Mouse (Mus musculus): Measurements from ENCODE around the gene Gm15056.

The Gm15056 gene

DNA sequence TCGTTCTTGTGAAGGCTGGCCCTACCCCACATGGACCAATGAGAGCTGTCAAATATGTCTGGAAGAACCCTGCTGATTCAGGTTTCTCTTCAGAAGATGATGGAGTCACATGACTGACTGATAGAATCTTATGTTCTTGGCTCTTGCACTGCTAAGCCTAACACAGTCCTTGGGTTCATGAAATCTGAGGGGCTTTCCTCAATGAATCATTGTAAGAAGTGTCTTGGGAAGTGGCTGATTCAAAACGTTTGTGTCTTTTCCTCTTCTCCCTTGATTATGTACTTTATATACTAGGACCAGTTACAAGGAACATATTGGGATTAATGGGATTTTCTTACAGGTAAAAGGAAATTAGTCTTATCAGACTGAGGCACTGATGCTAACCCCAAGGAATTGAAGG, at the start of gene Gm15056:
Gene Gm15056, minus strand, starts transcription at position 101 of the 400 bp plus-strand sequence.
- no peak for DNase-seq (ENCODE audit: low spot score)

DNA sequence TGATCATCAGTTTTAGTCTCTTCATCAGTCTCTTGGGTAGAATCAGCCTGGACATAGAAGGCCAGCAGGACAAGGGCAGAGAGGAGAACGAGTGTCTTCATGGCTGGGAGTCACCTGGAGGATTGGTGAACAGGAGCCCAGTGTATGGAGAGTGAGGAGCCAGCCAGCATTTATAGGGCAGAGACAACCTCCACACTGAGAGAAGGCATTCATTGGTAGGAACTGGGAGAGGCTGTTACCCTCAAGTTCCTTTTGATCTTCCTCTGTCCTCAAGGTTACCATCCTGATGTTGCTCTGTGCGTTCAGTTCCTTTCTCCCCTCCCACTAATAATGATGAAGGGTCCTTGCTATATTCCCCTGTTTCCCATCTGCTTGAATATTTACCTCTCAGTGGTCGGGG, 42.2 kb upstream of the Gm15056 start, which contains the start of gene AY761185:
Gene AY761185, minus strand, starts transcription at position 101 of the 400 bp plus-strand sequence.
- DNase-seq (ENCODE audit: low spot score) = no peak

DNA sequence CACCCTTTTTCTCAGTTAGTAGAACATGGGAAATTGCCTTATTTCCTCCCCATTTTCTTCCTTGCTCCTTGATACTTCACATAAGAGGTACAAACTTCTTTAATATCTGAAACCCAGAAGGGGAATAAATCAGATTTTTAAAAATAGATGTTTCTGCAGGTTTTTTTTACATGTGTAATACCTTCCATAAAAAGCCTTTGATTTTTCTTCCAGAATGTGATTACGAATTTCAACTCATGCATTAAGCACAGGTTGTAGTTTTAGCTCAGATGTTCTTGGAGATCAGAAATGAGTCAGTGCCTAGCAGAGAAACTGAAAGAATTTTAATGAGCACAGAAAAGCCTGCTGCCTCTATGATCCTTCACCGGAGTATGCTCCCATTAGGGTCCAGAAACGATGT, 19.5 kb upstream of the Gm15056 start, which contains the start of gene Gm6040:
Gene Gm6040, minus strand, starts transcription at position 101 of the 400 bp plus-strand sequence.
- DNase-seq (ENCODE audit: low spot score) = no peak

DNA sequence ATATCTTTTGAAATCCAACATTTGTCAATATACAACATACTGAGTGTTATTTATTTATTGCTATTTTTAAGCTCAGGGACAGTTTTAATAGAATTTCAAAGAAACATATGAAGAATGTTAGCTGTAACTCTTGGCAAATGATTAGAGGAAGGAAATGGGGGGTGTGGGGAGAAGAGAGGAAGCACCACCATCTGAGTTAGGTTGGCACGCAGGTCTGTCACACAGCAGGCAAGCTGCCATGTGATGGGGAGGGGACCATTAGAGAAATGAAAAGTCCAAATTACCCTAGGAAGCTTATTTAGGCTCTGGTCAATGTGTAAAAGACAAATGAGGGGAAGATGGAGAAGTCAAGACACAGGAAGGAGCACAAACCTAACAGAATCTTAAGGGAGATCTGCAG, 9.9 kb upstream of the Gm15056 start:
- no peak for DNase-seq (ENCODE audit: low spot score)

DNA sequence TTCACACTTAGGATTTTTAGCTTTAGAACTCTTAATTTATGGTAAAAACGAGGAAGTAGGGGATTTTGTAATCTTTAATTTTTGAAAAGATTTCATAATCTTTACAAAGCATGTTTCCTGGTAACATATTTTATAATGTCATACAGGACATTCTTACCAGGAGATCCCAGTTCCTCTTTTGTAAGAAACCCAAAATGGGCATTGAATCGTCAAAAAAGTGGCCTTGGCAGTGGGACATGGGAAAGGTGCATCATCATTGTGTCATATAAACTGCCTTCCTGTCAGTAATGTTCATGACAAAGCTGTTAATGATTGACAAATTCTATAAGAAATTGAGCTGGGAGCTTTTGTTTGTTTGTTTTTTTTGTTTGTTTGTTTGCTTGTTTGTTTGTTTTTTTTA, 5.8 kb upstream of the Gm15056 start:
- no peak for DNase-seq (ENCODE audit: low spot score)

DNA sequence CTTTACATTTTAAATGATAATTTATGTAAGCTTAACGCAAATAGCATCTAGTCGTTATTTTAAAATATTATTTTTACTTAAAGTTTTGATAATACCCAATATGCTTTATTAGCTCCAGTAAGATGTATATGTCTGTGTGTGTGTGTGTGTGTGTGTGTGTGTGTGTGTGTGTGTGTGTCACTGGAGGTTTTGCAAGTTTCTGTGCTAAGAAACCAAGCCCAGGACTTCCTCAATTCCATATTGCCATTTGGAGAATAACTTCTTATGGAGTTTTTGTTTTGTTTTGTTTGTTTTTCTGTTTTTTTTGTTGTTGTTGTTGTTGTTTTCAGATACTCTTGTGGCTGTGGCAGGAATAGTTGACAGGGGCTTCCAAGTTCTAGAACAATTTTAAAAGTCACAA, 4.7 kb upstream of the Gm15056 start:
- DNase-seq (ENCODE audit: low spot score) = no peak

DNA sequence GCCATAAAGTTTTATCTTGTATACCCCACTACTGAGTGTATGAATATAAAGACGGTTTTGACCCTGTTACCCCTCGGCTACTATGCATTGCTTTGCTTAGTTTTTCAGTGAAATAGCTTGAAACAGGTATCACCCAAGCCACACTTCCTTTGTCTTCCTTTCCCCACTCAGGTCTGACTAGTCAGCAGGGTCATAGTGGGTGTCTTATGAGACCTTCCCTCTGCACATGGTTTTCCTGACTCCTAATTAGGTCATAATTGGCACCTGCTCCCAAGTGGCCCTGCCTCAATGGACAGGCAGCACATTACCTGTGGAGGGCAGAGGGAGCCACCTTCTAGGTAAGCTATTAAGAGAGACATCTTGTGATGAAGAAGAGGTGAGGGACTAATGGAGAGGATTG, 10.1 kb downstream of the Gm15056 start, which contains the start of gene Defb33:
Gene Defb33, plus strand, starts transcription at position 301 of the 400 bp plus-strand sequence.
- no peak for DNase-seq (ENCODE audit: low spot score)

DNA sequence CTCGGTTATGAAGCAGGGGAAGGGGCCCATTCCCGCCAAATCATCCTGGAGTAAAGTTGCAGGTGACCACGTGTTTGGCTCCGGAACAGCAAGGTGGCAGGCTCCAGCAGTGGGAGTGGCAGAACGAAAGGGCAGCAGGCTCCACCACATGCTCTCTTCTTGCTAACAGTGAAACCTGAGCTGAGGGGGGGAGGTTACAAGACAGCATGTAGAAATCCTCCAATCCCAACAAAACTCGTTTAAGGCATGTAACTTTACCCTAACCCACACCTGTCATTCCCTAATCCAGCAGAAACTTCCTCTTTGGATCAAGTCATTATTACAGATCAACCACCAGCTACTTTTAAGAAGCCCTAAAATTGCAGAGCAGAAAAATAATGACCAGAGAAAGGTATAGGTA, 27.8 kb downstream of the Gm15056 start:
- no peak for DNase-seq (ENCODE audit: low spot score)

Measured in ovary, postnatal 14 days (tissue).